In genomic region chr7:49176590-49177201, GRCm38 (mm10) we compare ENCODE assay signal across 12 mouse cellular contexts.
A peak's percentile ranks its signal among the peaks of the same experiment; 100 is the strongest.
DNase-seq lines count a peak whose midpoint lies in the region; ATAC-seq and TF ChIP-seq lines count a peak whose summit lies in the region.
"Had no signal": no experiment of that assay in that cellular context is flagged by ENCODE, and none has a peak within 500 bp of the region (broad histone marks: within the 10 kb centered on the region; RNA-seq: fewer than 3 reads in every experiment).

No protein-coding gene starts in this region.

- DNase-seq in kidney, postnatal 0 days (ENCODE audit: low spot score) = peak; percentile 30
- peak in 1 of 2 experiments; percentile 49 for DNase-seq in heart, adult 2 months
- peak; percentile 89 for DNase-seq in heart, postnatal 0 days (ENCODE audit: low spot score)
- DNase-seq in thymus, adult 18-20 months = no peak
- DNase-seq in c-Kit-positive CD71-positive TER-119-positive erythroid progenitor cells, embryonic 14.5 days (ENCODE audit: low spot score) = no peak
- DNase-seq: cerebellum, postnatal 36 days; gastrocnemius, postnatal 14 days; lung, embryonic 14.5 days; retina, postnatal 1 day had no signal

- peak; percentile 59; the same call in 1 of the 2 replicates for ATAC-seq in kidney, postnatal 0 days (replicated peaks; ENCODE audit: low FRiP score, low read depth)
- no peak for ATAC-seq in kidney, embryonic 14.5 days (ENCODE audit: low FRiP score, low TSS enrichment)
- ATAC-seq in heart, postnatal 0 days (ENCODE audit: insufficient read depth, low read depth) = peak; percentile 86
- ATAC-seq in neural tube, embryonic 14.5 days (ENCODE audit: low read depth) = peak; percentile 44

- H3K9ac ChIP-seq in kidney, postnatal 0 days (ENCODE audit: low read depth, low read length) = no peak overlapping the region
- no peak overlapping the region for H3K9ac ChIP-seq in kidney, embryonic 14.5 days (ENCODE audit: low read depth, low read length)
- H3K9ac ChIP-seq in heart, adult 2 months (ENCODE audit: low read depth, low read length) = no peak overlapping the region
- H3K9ac ChIP-seq in heart, postnatal 0 days (replicated peaks; ENCODE audit: low read depth, low read length) = no peak overlapping the region
- no peak overlapping the region for H3K9ac ChIP-seq in neural tube, embryonic 14.5 days (replicated peaks; ENCODE audit: low read depth, low read length)
- H3K9ac ChIP-seq: limb, embryonic 12.5 days; lung, embryonic 14.5 days had no signal

- peak; percentile 77; the same call in 1 of the 2 replicates for TF ChIP-seq EP300 in heart, adult 2 months (IDR thresholded peaks at IDR 0.05; ENCODE audit: insufficient read depth, low read depth, low read length)
- no peak; the same call in 1 of the 2 replicates for TF ChIP-seq EP300 in heart, postnatal 0 days (IDR thresholded peaks at IDR 0.05; ENCODE audit: low read depth)

- no peaks in the 10 kb centered on the region for H3K36me3 ChIP-seq in kidney, postnatal 0 days (ENCODE audit: insufficient read depth, low read length)
- no peaks in the 10 kb centered on the region for H3K36me3 ChIP-seq in kidney, embryonic 14.5 days (ENCODE audit: control insufficient read depth, insufficient read depth, low read length)
- H3K36me3 ChIP-seq in heart, adult 2 months (ENCODE audit: control insufficient read depth, insufficient read depth, low read length) = no peaks in the 10 kb centered on the region
- no peaks in the 10 kb centered on the region for H3K36me3 ChIP-seq in heart, postnatal 0 days (replicated peaks; ENCODE audit: control insufficient read depth, insufficient read depth, low read length)
- no peaks in the 10 kb centered on the region for H3K36me3 ChIP-seq in neural tube, embryonic 14.5 days (ENCODE audit: control insufficient read depth, insufficient read depth, low read length)
- H3K36me3 ChIP-seq: limb, embryonic 12.5 days had no signal

- no peak overlapping the region for H3K27ac ChIP-seq in kidney, postnatal 0 days
- no peak overlapping the region for H3K27ac ChIP-seq in kidney, embryonic 14.5 days (ENCODE audit: low read depth, low read length)
- peak overlapping the region; percentile 43 for H3K27ac ChIP-seq in heart, adult 2 months
- peak overlapping the region; percentile 58; the same call in 1 of the 2 replicates for H3K27ac ChIP-seq in heart, postnatal 0 days (ENCODE audit: low read depth)
- H3K27ac ChIP-seq in neural tube, embryonic 14.5 days (ENCODE audit: low read depth, low read length) = no peak overlapping the region
- H3K27ac ChIP-seq: limb, embryonic 12.5 days had no signal

- H3K4me3 ChIP-seq in kidney, postnatal 0 days (replicated peaks; ENCODE audit: low read depth, low read length) = no peak overlapping the region
- H3K4me3 ChIP-seq in kidney, embryonic 14.5 days (ENCODE audit: low read length) = no peak overlapping the region
- H3K4me3 ChIP-seq in heart, adult 2 months = no peak overlapping the region
- no peak overlapping the region for H3K4me3 ChIP-seq in heart, postnatal 0 days (ENCODE audit: low read depth, low read length)
- H3K4me3 ChIP-seq in neural tube, embryonic 14.5 days (ENCODE audit: low read depth, low read length) = no peak overlapping the region
- H3K4me3 ChIP-seq: limb, embryonic 12.5 days had no signal

- no peaks in the 10 kb centered on the region for H3K27me3 ChIP-seq in kidney, postnatal 0 days (ENCODE audit: insufficient read depth, low read length)
- no peaks in the 10 kb centered on the region for H3K27me3 ChIP-seq in kidney, embryonic 14.5 days (ENCODE audit: control insufficient read depth, insufficient read depth, low read length)
- H3K27me3 ChIP-seq in heart, adult 2 months (ENCODE audit: control insufficient read depth, insufficient read depth, low read length) = no peaks in the 10 kb centered on the region
- no peaks in the 10 kb centered on the region for H3K27me3 ChIP-seq in heart, postnatal 0 days (ENCODE audit: control insufficient read depth, insufficient read depth, low read length)
- H3K27me3 ChIP-seq in neural tube, embryonic 14.5 days (ENCODE audit: control insufficient read depth, insufficient read depth, low read length) = no peaks in the 10 kb centered on the region
- H3K27me3 ChIP-seq: limb, embryonic 12.5 days had no signal

- intact Hi-C loops in heart, adult 2 months (cut with DNase I) = no loop called here

- WGBS in kidney, postnatal 0 days = 57% methylated on average over 21 of the region's 21 CpGs
- 73% methylated on average over 21 of the region's 21 CpGs for WGBS in kidney, embryonic 14.5 days
- WGBS in heart, adult 2 months = 68% methylated on average over 21 of the region's 21 CpGs
- 53% methylated on average over 21 of the region's 21 CpGs for WGBS in heart, postnatal 0 days
- 83% methylated on average over 21 of the region's 21 CpGs for WGBS in neural tube, embryonic 14.5 days

- H3K79me2 ChIP-seq in heart, adult 2 months (replicated peaks; ENCODE audit: control insufficient read depth, insufficient read depth, low read length) = no peaks in the 10 kb centered on the region

- TF ChIP-seq POLR2A in heart, adult 2 months (IDR thresholded peaks at IDR 0.05; ENCODE audit: insufficient read depth, low read depth, low read length) = 0 out of 2 replicates have a peak, but pooled peaks have one; percentile 31

- H3K9me3 ChIP-seq in kidney, postnatal 0 days (replicated peaks; ENCODE audit: low read length) = no peaks in the 10 kb centered on the region
- H3K9me3 ChIP-seq in kidney, embryonic 14.5 days (ENCODE audit: control insufficient read depth, low read length) = no peaks in the 10 kb centered on the region
- no peaks in the 10 kb centered on the region for H3K9me3 ChIP-seq in heart, postnatal 0 days (replicated peaks; ENCODE audit: control insufficient read depth, low read length)
- no peaks in the 10 kb centered on the region for H3K9me3 ChIP-seq in neural tube, embryonic 14.5 days (ENCODE audit: control insufficient read depth, low read length)
- H3K9me3 ChIP-seq: limb, embryonic 12.5 days had no signal

- 0 out of 2 replicates have a peak, but pooled peaks cover 3% of the 10 kb centered on the region for H3K4me1 ChIP-seq in kidney, postnatal 0 days (replicated peaks; ENCODE audit: insufficient read depth, low read length)
- peaks cover 5% of the 10 kb centered on the region; the same call in 1 of the 2 replicates for H3K4me1 ChIP-seq in kidney, embryonic 14.5 days (ENCODE audit: control insufficient read depth, insufficient read depth, low read length)
- H3K4me1 ChIP-seq in heart, adult 2 months (ENCODE audit: control insufficient read depth, insufficient read depth, low read length) = peaks cover 9% of the 10 kb centered on the region; the same call in 1 of the 2 replicates
- H3K4me1 ChIP-seq in heart, postnatal 0 days (ENCODE audit: control insufficient read depth, insufficient read depth) = peaks cover 52% of the 10 kb centered on the region
- no peaks in the 10 kb centered on the region for H3K4me1 ChIP-seq in neural tube, embryonic 14.5 days (ENCODE audit: control insufficient read depth, insufficient read depth, low read length)
- H3K4me1 ChIP-seq: limb, embryonic 12.5 days had no signal

- no peak overlapping the region for H3K4me2 ChIP-seq in kidney, postnatal 0 days (ENCODE audit: low read length)
- no peak overlapping the region for H3K4me2 ChIP-seq in kidney, embryonic 14.5 days (replicated peaks; ENCODE audit: low read depth, low read length)
- H3K4me2 ChIP-seq in heart, postnatal 0 days (ENCODE audit: low read depth, low read length) = no peak overlapping the region
- H3K4me2 ChIP-seq in neural tube, embryonic 14.5 days (ENCODE audit: low read depth, low read length) = no peak overlapping the region
- H3K4me2 ChIP-seq: limb, embryonic 12.5 days; lung, embryonic 14.5 days had no signal

- TF ChIP-seq CTCF in kidney, postnatal 0 days (IDR thresholded peaks at IDR 0.05; ENCODE audit: low read depth) = no peak
- TF ChIP-seq CTCF in heart, adult 2 months (IDR thresholded peaks at IDR 0.05) = no peak
- TF ChIP-seq CTCF in heart, postnatal 0 days (IDR thresholded peaks at IDR 0.05; ENCODE audit: low read depth) = no peak

Comparison
In these comparisons a context has a peak if more than half of its experiments do, and no peak if none do; other contexts are left out.
1. DNase-seq: peak in kidney, postnatal 0 days (single experiment) and heart, postnatal 0 days (single experiment); none in thymus, adult 18-20 months (0 of 2) and c-Kit-positive CD71-positive TER-119-positive erythroid progenitor cells, embryonic 14.5 days (single experiment).
2. H3K27ac ChIP-seq: peak in heart, adult 2 months (single experiment) and heart, postnatal 0 days (single experiment); none in kidney, postnatal 0 days (single experiment), kidney, embryonic 14.5 days (single experiment) and neural tube, embryonic 14.5 days (single experiment).